Mouse (Mus musculus) large intestine, adult 2 months (tissue): ENCODE measurements at regions not wholly inside any gene's neighbourhood (a gene's known extent, or its start where the extent isn't known, plus 50 kb on each side); places are given as distances from the start of the nearest gene placed in this dataset.

Experiments
- DNase-seq: peaks from one replicate; pipeline ENCODE4 v3.0.0-alpha.2; 2012; ENCODE audit warnings: low read depth, low spot score
- WGBS: fragments of 180-500 bp; shearing (Covaris S2); methylation state at CpG from one replicate; pipeline ENCODE4 v1.1.7; 2018; 5-methylcytosine and 5-hydroxymethylcytosine counted together

DNA sequence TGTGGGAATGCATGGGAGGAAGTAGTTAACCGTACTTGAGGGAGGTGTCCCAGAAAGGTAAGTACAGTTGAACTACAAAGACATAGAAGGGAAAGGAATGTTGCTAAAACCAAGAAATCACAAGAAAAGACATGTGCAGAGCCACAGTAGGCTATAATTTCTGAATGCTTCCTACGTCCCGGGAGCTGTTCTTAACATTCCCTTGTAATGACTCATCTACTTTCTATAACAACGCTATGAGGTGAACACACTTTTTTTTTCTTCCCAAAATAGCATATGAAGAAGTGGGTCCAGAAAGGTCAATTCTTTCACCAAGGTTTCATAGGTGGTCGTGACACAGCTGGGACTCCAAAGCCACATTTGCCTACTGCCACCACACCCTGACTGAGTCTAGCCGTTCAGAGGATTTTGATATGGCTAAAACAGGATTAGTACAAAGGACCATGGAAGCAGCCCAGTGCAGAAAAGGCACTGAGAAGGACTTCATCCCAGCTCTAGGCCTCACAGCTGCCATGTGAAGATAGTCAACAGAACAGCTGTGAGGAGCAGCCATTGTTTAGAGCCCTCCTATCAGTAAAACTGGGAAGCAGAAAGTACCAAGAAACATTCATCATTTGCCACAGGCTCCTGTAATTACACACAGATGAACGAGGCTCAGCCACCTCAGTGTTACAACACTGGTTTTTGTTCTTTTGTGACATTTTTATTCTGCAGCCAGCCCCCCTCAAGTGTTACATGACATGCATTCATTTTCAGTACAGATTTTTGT, 133.4 kb downstream of the Rnd3 start:
- 44% methylated on average over 7 of the region's 7 CpGs for WGBS
- no peak for DNase-seq

DNA sequence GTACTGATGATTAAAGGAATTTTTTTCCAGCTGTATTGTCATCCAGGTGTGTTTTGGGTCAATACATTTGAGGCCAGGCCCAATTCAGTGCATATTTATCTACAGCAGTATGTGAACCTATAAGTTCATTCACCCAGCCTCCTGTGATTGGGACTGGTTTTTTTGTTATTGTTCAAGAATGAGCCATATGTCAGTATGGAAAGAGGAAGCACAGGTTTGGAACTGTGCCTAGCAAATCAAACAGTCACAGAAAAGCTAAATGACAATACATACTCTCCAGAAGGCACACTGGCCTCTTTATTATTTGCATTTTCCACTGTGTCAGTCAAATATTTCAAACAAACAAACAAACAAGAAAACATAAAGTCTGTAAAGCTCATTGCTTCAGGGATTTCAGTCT, 134.7 kb downstream of the Rnd3 start:
- DNase-seq: no peak

DNA sequence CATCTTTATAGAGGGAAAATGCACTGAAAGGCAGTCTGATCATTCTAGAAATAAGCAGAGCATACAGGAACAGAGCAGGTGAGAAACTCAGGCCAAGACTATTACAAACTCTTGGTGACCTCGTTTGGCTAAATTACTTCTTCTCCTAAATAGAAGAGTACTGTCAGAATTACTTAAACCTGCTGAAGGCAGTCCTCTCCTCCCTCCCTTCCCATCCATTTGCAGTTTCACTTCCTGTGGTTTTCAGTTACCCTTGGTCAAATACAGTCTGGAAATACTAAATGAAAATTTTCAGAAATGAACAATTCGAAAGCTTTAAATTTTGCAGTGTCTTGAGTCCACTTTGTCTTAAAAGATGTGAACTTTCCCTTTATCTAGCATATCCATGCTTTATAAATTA, 135.8 kb downstream of the Rnd3 start:
- 57% methylated on average over 2 of the region's 2 CpGs for WGBS
- no peak for DNase-seq

DNA sequence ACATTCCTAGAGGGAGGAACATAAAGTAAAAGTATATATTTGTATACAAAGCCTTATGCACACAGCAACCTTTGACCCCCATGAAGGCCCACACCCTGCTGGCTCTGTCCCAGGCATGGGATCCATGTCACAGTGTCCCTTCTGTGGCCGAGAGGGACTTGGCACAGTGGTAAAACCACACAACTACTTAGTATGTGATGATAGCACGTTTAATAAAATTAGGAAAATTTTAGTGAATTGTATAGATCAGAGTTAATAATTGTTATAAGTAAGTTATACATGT, 140.7 kb downstream of the Rnd3 start:
- DNase-seq: peak; percentile 65

DNA sequence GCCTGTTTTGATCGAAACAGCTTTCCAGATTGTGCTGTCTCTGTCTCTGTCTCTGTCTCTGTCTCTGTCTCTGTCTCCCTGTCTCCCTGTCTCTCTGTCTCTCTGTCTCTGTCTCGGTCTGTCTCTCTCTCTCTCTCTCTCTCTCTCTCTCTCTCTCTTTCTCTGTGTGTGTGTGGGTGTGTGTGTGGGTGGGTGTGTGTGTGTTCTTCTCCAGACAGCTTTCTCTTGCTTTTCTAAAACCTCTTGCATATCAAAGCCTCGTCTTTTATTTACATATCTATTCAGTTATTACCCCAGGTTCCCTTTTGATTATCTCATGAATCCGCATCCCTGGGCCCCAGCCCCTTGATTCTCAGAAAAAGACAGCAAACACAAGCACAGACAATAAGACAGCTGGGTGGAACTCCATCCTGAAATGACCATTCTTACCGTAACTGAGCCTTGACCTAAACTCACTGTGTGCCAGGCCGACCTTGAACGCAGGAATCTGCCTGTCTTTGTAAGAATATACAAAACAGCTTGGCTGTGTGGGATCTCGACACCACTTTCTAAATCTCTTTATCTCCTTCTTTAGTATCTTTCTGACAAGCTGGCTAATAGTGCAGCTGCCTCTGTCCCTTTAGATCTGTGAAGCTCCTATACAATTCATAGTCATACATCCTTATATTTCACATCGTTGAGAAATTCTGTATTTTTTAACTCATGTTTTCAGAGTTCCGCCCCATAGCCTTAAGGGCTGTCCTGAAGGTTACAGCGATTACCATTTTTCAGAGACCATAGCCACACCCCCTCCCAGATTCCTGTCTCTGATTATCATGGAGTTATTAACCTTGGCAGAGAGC, 141.3 kb downstream of the Rnd3 start:
- DNase-seq: no peak
- 38% methylated on average over 11 of the region's 11 CpGs for WGBS

More for the DNA sequence above, 140.7 kb downstream of the Rnd3 start:
- 21% methylated on average over 2 of the region's 2 CpGs for WGBS

DNA sequence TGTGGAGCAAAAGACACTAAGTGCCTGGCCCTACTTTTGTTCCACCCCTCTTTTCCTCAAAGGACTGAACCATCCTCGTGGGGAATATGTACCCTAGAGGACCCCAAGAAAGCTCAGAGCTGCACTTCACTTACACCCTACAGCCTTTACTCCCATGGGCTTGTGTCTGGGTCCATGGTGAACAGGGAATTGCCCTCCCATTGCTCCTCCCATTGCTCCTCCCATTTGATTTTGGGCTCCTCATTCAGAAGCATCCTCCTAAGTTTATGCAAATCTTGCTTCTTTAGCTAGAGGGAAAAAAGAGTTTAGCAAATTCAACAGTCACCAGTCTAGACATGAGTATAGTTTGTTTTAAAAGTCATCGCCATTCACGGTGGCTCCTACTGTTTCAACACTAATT, 142.1 kb downstream of the Rnd3 start:
- WGBS: 86% methylated on average over 3 of the region's 3 CpGs
- DNase-seq: no peak

DNA sequence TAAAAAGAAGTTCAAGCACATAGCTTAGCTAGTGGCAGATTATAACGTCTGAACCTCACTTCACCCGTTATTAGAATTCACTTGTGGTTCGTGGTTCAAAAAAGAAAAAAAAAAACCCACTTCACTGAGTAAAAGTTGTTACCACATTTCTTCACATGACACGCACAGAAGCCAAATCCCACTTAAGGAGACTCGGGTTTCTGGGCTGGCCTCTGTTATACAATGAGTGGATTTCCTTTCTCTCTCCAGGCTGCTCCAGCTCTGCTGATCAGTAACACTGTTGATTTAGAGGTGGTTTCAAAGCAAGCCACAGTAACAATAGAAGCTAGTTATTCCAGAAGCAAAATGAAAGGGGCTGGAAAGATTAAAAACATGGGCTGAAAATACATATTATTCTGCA, 147.4 kb downstream of the Rnd3 start:
- 63% methylated on average over 5 of the region's 5 CpGs for WGBS
- DNase-seq: no peak

DNA sequence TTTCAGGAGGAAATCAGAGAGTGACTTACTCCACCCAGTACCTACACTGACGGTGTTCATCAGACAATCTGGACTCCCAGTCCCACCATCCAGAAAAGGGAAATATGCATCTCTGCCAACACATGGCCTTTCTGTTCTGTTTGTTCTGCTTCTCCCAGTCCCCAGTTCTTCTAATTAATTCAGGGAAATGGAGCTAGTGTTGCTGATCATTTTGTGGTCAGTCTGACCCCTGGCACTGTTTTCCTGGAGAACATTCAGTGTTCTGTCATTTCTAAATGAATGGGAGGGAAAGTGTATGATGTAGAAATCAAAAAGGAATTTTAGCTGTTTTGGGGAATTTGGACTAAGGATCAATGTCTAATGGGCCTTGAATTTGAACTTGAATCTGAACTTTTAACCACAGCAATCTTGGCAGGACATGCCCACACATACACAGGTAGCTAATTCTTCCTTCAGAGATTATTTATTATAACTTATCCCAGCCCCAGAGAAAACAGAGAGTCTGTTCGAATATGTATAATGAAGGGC, 165.0 kb downstream of the Rnd3 start:
- 68% methylated on average over 2 of the region's 2 CpGs for WGBS
- DNase-seq: no peak

DNA sequence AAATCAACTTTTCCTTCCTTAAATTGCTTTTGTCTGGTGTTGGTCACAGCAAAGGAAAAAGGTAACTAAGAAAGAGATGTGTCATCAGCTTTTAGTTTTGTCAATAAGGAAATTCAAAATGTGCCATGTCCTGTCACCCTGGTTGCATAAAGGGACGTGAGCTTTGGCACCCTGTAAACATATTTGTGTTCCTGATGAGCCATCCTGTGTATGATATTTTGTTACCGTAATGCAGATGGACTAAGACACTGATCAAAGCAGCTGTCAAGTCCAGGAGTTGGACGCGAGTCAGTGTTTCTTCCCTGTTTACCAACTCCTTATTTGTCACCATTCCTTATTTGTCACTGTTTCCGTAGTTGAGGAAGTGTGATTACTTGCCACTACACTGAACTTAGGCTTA, 166.3 kb downstream of the Rnd3 start:
- no peak for DNase-seq
- WGBS: 31% methylated on average over 5 of the region's 5 CpGs

DNA sequence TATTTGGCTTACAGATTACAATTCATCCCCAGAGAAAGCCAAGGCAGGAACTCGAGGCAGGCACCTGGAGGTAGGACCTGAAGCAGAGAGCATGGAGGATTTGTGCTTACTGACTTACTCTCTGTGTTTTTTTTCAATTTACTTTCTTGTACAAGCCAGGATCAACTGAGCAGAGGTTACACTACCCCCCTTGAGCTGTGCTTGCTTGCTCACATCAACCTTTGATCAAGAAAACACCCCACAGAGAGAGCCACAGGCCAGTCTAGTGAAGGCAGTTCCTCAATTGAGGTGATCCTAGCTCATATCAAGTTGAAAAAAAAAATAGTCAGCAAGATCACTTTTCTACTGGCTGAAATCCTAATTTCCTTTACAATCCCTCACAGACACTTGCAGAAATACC, 170.6 kb downstream of the Rnd3 start:
- WGBS: 56% methylated on average over 1 of the region's 1 CpGs
- DNase-seq: no peak

DNA sequence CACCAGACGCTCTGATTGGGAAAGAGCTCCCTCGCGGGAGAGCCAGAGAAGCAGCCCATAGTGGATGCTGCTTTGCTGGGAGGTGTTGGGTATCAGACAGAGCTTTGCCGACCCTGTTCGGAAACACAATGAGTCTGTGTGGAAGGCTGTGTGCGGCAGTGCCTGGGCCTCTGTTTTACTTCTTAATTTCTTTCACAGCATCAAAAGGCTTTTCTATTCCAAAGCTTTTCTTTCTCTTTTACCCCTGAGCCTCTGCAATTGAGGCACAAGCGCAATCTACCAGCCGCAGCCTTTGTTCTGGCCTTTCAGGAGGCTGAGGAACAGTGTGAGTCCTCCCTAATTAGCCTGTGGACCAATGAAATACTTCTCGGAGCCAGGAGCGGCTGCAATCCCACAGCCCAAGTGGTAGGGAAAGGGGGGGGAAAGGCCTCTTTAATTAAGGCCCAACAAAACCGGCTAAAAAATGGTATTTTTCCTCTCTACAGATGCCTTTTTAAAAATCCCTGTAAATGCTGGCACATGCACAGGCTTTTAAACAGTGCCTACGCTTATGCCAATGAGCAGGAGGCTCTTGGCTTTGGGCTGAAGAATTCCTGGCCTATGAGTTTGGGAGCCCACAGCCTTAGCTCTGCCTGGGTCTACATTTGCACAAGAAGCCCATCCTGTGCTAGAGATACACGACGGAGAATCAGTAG, 177.6 kb downstream of the Rnd3 start:
- DNase-seq: no peak
- 67% methylated on average over 14 of the region's 14 CpGs for WGBS

DNA sequence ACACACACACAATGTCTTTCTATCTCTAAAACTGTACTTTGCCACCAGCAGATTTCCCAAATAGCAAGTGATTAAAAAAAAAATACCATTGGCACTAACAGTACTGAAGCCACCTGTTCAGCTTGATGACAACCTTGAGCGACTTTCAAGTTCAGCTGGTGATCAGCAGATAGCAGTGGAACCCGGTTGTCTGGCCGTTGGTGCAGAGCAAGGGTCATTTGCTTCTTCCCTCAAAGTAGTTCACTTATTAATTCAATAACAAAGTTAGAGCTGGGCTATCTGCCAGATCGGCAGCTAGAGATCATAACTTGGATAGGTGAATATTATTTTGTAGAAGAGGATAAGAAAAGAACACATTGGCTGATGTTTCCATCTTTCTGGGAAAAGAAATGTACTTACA, 180.5 kb downstream of the Rnd3 start:
- no peak for DNase-seq
- 30% methylated on average over 4 of the region's 4 CpGs for WGBS

DNA sequence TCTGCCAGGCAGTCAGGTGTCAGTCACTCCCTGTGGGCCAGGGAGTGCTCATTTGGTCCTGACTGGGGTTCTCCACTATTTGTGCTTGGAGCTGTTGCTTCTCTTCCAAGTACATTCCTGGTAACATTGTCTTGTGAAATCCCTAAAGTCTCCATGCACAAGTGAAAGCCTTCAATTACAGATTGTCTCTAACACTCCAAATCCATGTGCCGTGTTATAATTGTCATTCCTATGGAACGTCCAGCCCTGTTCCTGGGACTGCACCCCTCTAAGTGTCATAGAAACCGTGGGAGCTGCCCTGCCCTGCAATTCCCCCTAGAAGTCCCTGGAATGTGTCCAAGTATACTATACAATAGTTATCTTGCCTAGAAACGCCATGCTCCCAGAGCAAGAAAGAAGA, 181.1 kb downstream of the Rnd3 start:
- no peak for DNase-seq
- 32% methylated on average over 4 of the region's 4 CpGs for WGBS

DNA sequence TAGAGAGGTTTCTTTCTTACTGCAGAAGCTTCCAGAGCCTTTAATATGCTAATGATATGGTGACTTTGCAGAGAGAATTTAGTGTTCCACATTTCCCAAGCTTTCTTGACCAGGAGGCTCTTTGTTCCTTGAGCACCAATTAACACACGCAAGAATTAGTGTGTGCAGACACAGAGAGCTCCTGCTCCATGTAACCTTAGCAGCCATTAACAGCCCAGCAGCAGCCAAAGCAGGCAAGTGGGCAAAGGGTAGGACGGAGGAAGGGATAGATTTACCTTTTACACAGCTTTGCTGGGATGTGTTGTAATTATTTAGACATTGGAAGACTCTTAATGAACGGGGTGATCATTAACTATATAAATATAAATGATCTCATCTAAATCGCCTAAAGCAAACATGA, 181.8 kb downstream of the Rnd3 start:
- 53% methylated on average over 4 of the region's 4 CpGs for WGBS
- DNase-seq: no peak

DNA sequence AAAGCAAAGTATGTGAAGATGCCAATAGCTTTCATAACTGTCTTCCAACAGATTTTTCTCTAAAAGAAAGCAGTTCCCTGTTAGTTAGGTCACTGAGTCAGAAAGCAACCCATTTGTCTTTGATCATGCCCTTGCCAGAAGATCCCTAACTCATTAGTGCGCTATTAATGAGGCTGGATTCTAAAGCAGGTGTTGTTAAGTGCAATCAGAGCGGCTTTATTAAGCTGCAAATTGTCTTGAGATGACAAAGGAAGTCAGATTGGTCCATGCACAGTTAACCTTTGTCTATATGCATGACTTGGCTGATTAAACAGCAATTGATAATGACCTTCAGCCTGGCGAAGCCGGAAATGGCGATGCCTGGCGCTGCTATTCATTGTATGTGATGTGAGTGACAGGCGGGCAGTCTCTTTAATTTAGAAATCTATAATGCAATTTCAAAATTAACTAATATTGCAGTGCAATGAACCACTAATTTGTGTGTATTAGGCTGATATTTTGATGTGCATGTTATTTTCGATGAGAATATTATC, 183.4 kb downstream of the Rnd3 start:
- 96% methylated on average over 8 of the region's 8 CpGs for WGBS
- no peak for DNase-seq

DNA sequence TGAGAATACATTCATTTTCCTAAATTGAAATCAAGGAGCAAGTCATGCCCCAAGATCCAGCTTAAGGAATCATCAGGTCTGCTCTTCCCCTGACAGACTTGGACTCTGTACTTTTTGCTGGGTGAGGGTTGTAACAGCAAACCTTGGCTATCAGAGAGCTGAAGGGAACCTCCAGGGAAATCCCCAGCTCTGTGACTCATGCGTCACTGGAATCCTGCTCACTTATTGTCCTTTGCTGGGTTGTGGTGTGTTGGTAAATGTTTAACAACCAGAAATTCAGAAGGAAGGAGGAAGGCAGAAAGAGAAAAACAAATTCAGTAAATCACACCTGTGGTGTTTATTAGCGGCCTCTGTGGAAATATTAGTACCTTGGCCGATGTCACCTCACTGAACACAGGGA, 184.8 kb downstream of the Rnd3 start:
- WGBS: 19% methylated on average over 3 of the region's 3 CpGs

DNA sequence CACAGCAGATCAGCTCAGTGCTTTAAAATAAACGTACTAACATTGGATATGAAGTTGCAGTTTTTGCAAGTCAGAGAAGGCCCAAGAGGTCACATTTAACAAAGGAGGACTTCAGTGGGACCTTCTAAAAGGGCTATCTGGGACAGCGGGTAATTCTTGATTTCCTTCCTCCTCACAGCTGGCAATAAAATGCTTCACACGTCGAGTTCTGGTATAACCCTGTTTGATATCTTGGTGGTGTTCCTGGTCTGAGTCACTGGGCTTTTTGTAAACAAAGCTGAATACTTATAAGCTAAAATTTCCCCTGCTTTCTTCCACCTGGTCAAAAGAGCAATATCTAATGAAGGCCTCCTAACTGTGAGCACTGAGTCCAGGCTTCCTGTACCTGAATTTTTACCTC, 187.9 kb downstream of the Rnd3 start:
- 17% methylated on average over 4 of the region's 4 CpGs for WGBS
- peak; percentile 56 for DNase-seq

More for the DNA sequence above, 184.8 kb downstream of the Rnd3 start:
- peak; percentile 94 for DNase-seq

DNA sequence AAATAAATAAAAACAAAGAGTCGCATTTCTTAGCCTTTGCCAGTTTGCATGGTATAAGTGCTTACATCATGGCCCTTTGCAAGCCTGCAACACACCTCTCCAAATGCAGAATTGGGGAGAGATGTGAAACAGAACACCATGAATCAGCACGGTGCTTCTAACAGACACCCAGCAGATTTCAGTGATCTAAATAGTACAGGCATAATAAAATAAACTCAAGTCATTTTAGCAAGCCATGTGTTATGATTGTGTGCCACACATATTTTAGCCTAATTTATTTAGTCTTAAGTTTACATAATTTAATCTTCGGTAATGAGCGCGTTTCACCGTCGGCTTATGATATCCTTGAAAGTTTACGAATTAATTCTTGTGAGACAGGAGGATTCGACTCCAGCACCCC, 189.6 kb downstream of the Rnd3 start:
- WGBS: 83% methylated on average over 9 of the region's 9 CpGs
- no peak for DNase-seq

DNA sequence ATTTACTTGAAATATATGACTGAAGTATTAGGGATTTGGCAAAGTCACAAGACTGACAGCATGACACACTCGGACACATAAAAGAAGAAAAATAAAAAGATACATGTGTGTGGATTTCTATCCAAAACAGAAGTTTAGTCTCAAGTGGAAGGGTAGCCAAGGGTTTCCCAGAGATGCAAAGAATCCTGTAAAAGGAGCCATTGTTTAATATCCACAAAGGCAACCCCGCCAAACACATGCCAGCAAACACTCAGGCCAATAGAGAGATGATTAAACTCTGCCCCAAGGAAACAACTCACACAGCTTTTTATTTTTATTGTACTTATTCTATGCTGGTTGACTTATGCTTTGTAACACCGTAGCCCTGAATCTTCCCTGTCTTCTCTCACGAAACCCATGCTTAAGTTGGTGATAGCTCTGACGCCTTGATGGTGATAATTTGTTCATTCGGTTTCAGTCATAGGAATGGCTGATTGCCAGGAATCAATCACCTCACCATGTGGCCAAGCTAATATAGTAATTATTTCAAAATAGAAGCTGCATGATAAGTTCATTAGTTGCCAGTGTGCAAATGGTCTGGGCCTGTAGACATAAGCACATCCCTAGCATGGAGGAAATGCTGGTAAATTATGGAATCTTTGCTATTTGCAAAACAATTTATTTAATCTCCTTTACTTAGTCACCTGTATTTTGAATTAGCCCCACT, 194.4 kb downstream of the Rnd3 start:
- no peak for DNase-seq
- WGBS: 44% methylated on average over 6 of the region's 6 CpGs

DNA sequence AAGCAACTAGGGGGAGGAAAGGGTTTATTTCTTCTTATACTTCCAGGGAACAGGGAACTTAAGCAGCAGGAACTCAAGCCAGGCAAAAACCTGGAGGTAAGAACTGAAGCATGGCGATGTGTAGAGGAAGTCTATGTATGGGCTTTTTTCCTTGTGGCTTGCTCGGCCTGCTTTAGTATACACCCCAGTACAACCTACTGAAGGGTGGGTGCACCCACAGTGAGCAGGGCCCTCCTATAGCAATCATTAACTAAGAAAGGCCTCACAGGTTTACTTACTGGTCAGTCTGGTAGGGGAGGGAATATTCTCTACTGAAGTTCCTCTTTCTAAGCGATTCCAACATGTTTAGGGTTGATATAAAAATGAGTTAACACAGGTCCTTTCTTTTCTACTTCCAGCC, 197.9 kb downstream of the Rnd3 start:
- no peak for DNase-seq

More for the DNA sequence above, 197.9 kb downstream of the Rnd3 start:
- 32% methylated on average over 3 of the region's 3 CpGs for WGBS
